Mouse (Mus musculus): ENCODE results near the gene Serpinb1c. TPM values are rescaled to one million over a fixed set of nuclear protein-coding genes. Genes with fewer than 3 reads are reported as not detected.
"Not testable (repeated sequence)": the region's sequence is repeated elsewhere in the genome, so short reads cannot be mapped to it uniquely, and the experiment has no call there.

Serpinb1c gene
- polyA plus RNA-seq, 1 experiment from 2014 or later: not detected

- Histone ChIP-seq H3K4me2 (ENCODE audit: low read length) (no peak overlapping the region), H3K4me1 (ENCODE audit: control insufficient read depth, insufficient read depth, low read length) (no peaks in the 10 kb centered on the region), H3K36me3 (ENCODE audit: control insufficient read depth, insufficient read depth, low read length) (no peaks in the 10 kb centered on the region), H3K9ac (replicated peaks; ENCODE audit: low read length) (no peak overlapping the region), H3K27me3 (ENCODE audit: control insufficient read depth, insufficient read depth, low read length) (no peaks in the 10 kb centered on the region), H3K9me3 (ENCODE audit: control insufficient read depth, low read length) (no peaks in the 10 kb centered on the region), H3K27ac (replicated peaks; ENCODE audit: low read depth, low read length) (no peak overlapping the region), H3K4me3 (replicated peaks; ENCODE audit: low read depth, low read length) (no peak overlapping the region)
- ATAC-seq (ENCODE audit: low FRiP score, low TSS enrichment) (no peak), DNase-seq (no peak)
Measured at GRCm38 (mm10) chr13:32922622-32923021, 24.6 kb upstream of the Serpinb1c start.

DNA sequence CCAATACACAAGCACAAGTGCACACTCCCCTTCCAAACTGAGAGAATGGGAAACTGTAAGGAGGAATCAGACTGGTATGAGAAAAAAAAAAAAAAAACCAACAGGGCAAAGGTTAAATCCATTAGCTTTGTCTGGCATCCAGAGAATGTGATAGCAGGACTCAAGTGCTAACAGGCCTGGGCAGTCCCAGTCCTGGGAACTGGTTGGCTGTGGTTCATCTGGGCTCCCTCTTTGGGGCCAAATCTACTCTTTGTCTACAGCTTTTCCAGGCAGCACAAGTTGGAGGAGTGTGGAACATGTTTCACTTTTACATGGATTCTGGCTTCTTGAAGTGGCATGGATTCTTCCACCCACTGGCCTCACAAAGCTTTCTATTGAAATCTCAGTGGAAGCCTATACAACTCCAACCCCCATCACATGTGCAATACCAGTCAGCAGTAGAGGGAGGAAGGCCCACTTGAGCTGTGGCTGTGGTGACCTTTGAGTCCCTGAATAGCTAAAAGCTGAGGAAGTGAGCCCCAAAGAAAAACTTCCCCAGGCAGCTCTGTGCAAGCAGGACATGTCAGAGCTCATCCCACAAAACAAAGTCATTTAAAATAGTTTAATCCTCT, 14.9 kb upstream of the Serpinb1c start:
- Histone ChIP-seq H3K4me2 (ENCODE audit: low read length) (no peak overlapping the region), H3K4me3 (replicated peaks; ENCODE audit: low read depth, low read length) (no peak overlapping the region), H3K27ac (replicated peaks; ENCODE audit: low read depth, low read length) (no peak overlapping the region), H3K9me3 (ENCODE audit: control insufficient read depth, low read length) (no peaks in the 10 kb centered on the region), H3K9ac (replicated peaks; ENCODE audit: low read length) (no peak overlapping the region), H3K36me3 (ENCODE audit: control insufficient read depth, insufficient read depth, low read length) (no peaks in the 10 kb centered on the region), H3K27me3 (ENCODE audit: control insufficient read depth, insufficient read depth, low read length) (no peaks in the 10 kb centered on the region), H3K4me1 (ENCODE audit: control insufficient read depth, insufficient read depth, low read length) (no peaks in the 10 kb centered on the region)
- DNase-seq: no peak
- no peak for ATAC-seq (ENCODE audit: low FRiP score, low TSS enrichment)

DNA sequence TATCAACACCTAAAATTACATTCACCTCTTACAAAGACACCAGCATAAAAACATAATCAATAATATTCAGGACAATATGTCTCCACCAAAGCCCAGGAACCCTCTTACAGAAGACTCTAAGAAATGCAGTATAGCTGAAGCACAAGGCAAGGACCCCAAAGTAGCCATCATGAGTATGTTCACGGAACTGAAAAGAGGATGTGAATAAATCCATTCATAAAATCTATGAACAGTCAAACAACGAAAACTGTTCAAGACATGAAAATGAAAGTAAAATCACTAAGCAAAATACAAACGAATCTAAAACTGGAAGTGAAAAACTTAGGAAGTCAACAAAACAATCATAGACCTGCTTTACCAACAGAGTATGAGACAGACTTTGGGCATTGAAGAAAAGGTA, 10.2 kb upstream of the Serpinb1c start:
- Histone ChIP-seq H3K9ac (replicated peaks; ENCODE audit: low read length) (no peak overlapping the region), H3K27me3 (ENCODE audit: control insufficient read depth, insufficient read depth, low read length) (no peaks in the 10 kb centered on the region), H3K36me3 (ENCODE audit: control insufficient read depth, insufficient read depth, low read length) (no peaks in the 10 kb centered on the region), H3K4me2 (ENCODE audit: low read length) (no peak overlapping the region), H3K4me1 (ENCODE audit: control insufficient read depth, insufficient read depth, low read length) (no peaks in the 10 kb centered on the region), H3K9me3 (ENCODE audit: control insufficient read depth, low read length) (no peaks in the 10 kb centered on the region), H3K4me3 (replicated peaks; ENCODE audit: low read depth, low read length) (no peak overlapping the region), H3K27ac (replicated peaks; ENCODE audit: low read depth, low read length) (no peak overlapping the region)
- DNase-seq (no peak), ATAC-seq (ENCODE audit: low FRiP score, low TSS enrichment) (no peak)
- WGBS: 87% methylated on average over 3 of the region's 3 CpGs

DNA sequence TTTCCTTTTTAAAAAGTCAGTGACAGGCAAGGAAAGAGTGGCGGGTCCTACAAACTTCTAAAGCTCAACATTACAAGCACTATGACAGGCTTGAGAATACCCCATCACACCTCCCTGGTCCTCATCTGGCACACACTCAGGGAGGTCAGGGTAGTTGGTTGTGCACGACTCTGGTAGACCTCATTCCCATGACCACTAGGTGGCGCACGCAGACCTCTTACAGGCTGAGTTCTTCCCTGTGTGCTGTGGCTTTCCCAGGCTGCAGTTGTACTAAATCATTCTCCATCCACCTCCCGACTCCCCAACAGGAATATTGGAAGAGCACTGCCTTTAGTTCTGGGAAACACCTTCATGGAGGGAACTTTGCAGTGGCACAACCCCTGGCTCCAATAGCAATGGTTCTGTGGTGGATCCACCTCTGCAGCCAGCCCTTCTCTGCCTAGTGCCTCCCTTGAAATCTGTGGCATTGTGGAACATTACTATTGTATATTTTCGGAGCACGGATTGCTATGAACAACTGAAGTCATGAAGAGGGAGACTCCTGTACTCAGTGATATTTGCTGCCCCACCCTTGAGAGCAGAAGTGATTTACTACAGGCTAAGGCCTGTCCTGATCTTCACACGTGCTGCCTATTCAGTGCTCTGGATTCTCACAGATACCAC, 5.3 kb upstream of the Serpinb1c start:
- WGBS: 32% methylated on average over 8 of the region's 8 CpGs
- Histone ChIP-seq H3K4me1 (ENCODE audit: control insufficient read depth, insufficient read depth, low read length) (no peaks in the 10 kb centered on the region), H3K4me2 (ENCODE audit: low read length) (no peak overlapping the region), H3K27me3 (ENCODE audit: control insufficient read depth, insufficient read depth, low read length) (no peaks in the 10 kb centered on the region), H3K36me3 (ENCODE audit: control insufficient read depth, insufficient read depth, low read length) (no peaks in the 10 kb centered on the region), H3K27ac (replicated peaks; ENCODE audit: low read depth, low read length) (no peak overlapping the region), H3K4me3 (replicated peaks; ENCODE audit: low read depth, low read length) (no peak overlapping the region), H3K9me3 (ENCODE audit: control insufficient read depth, low read length) (no peaks in the 10 kb centered on the region), H3K9ac (replicated peaks; ENCODE audit: low read length) (no peak overlapping the region)
- DNase-seq: peak; percentile 96
- ATAC-seq (ENCODE audit: low FRiP score, low TSS enrichment): peak; percentile 87

DNA sequence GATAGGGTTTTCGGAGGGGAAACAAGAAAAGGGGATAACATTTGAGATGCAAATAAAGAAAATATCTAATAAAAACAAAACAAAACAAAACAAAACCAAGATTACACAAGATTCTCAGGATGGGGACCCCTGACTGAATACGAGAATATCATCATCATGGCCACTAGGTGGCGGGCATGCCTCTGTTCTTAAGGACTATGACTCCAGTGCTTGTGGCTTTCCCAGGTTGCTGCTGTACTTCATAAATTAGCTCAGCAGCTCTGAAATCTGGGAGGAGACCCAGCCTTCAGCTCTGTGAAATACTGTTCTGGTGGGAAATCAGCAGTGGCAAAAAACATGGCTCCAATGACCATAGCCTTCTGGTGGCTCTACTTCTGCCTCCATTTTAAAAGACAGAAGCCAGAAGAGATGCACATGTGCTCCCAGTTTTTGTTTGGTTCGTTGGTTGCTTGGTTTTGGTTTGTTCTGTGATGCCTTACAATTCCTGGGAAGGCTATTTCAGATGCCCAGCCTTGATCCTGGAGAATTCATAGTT, 4.5 kb upstream of the Serpinb1c start:
- Histone ChIP-seq H3K4me3 (replicated peaks; ENCODE audit: low read depth, low read length) (no peak overlapping the region), H3K9me3 (ENCODE audit: control insufficient read depth, low read length) (no peaks in the 10 kb centered on the region), H3K27ac (replicated peaks; ENCODE audit: low read depth, low read length) (no peak overlapping the region), H3K9ac (replicated peaks; ENCODE audit: low read length) (no peak overlapping the region), H3K4me1 (ENCODE audit: control insufficient read depth, insufficient read depth, low read length) (no peaks in the 10 kb centered on the region), H3K27me3 (ENCODE audit: control insufficient read depth, insufficient read depth, low read length) (no peaks in the 10 kb centered on the region), H3K4me2 (ENCODE audit: low read length) (no peak overlapping the region), H3K36me3 (ENCODE audit: control insufficient read depth, insufficient read depth, low read length) (no peaks in the 10 kb centered on the region)
- 20% methylated on average over 4 of the region's 4 CpGs for WGBS
- ATAC-seq (ENCODE audit: low FRiP score, low TSS enrichment) (peak; percentile 68; the same call in 1 of the 2 replicates), DNase-seq (peak; percentile 90)

- WGBS: 18% methylated on average over 2 of the region's 2 CpGs
- Histone ChIP-seq H3K4me2 (ENCODE audit: low read length) (no peak overlapping the region), H3K27me3 (ENCODE audit: control insufficient read depth, insufficient read depth, low read length) (no peaks in the 10 kb centered on the region), H3K9ac (replicated peaks; ENCODE audit: low read length) (no peak overlapping the region), H3K4me1 (ENCODE audit: control insufficient read depth, insufficient read depth, low read length) (no peaks in the 10 kb centered on the region), H3K4me3 (replicated peaks; ENCODE audit: low read depth, low read length) (no peak overlapping the region), H3K27ac (replicated peaks; ENCODE audit: low read depth, low read length) (no peak overlapping the region), H3K36me3 (ENCODE audit: control insufficient read depth, insufficient read depth, low read length) (no peaks in the 10 kb centered on the region), H3K9me3 (ENCODE audit: control insufficient read depth, low read length) (no peaks in the 10 kb centered on the region)
- ATAC-seq (ENCODE audit: low FRiP score, low TSS enrichment) (no peak), DNase-seq (peak; percentile 69)
Measured at GRCm38 (mm10) chr13:32900639-32901038, 2.6 kb upstream of the Serpinb1c start.

DNA sequence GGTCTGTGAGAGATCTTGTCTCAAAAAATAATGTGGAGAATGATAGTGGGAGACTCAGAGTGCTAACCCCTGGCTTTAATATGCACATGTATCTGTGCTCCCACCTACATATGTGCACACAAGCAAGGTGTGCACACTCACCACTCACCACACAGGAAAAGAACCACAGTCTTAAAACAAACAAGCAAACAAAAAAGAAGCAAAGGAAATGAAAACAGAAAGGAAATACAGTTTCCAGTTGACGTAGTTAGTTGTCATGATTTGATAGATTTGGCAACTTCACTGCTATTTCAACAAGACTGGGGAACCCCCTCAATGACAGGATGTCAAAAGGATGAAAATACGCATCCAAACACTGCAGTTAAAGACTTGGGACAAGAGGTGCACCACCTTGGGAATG, 1.1 kb upstream of the Serpinb1c start:
- not testable (repeated sequence) for H3K27ac ChIP-seq (replicated peaks; ENCODE audit: low read depth, low read length); H3K4me1 ChIP-seq (ENCODE audit: control insufficient read depth, insufficient read depth, low read length); ATAC-seq (ENCODE audit: low FRiP score, low TSS enrichment); H3K27me3 ChIP-seq (ENCODE audit: control insufficient read depth, insufficient read depth, low read length); DNase-seq; H3K4me3 ChIP-seq (replicated peaks; ENCODE audit: low read depth, low read length); H3K9me3 ChIP-seq (ENCODE audit: control insufficient read depth, low read length); H3K4me2 ChIP-seq (ENCODE audit: low read length); H3K9ac ChIP-seq (replicated peaks; ENCODE audit: low read length); H3K36me3 ChIP-seq (ENCODE audit: control insufficient read depth, insufficient read depth, low read length)
- WGBS: 86% methylated on average over 1 of the region's 2 CpGs

- Histone ChIP-seq H3K4me1 (ENCODE audit: control insufficient read depth, insufficient read depth, low read length) (no peaks in the 10 kb centered on the region), H3K9me3 (ENCODE audit: control insufficient read depth, low read length) (no peaks in the 10 kb centered on the region), H3K36me3 (ENCODE audit: control insufficient read depth, insufficient read depth, low read length) (no peaks in the 10 kb centered on the region), H3K4me2 (ENCODE audit: low read length) (no peak overlapping the region), H3K9ac (replicated peaks; ENCODE audit: low read length) (no peak overlapping the region), H3K4me3 (replicated peaks; ENCODE audit: low read depth, low read length) (no peak overlapping the region), H3K27ac (replicated peaks; ENCODE audit: low read depth, low read length) (no peak overlapping the region), H3K27me3 (ENCODE audit: control insufficient read depth, insufficient read depth, low read length) (no peaks in the 10 kb centered on the region)
- 82% methylated on average over 4 of the region's 4 CpGs for WGBS
- ATAC-seq (ENCODE audit: low FRiP score, low TSS enrichment) (no peak), DNase-seq (no peak)
Measured at GRCm38 (mm10) chr13:32896931-32897330, 1.1 kb downstream of the Serpinb1c start.

- Histone ChIP-seq H3K4me1 (ENCODE audit: control insufficient read depth, insufficient read depth, low read length) (no peaks in the 10 kb centered on the region), H3K27ac (replicated peaks; ENCODE audit: low read depth, low read length) (no peak overlapping the region), H3K9me3 (ENCODE audit: control insufficient read depth, low read length) (no peaks in the 10 kb centered on the region), H3K9ac (replicated peaks; ENCODE audit: low read length) (no peak overlapping the region), H3K36me3 (ENCODE audit: control insufficient read depth, insufficient read depth, low read length) (no peaks in the 10 kb centered on the region), H3K27me3 (ENCODE audit: control insufficient read depth, insufficient read depth, low read length) (no peaks in the 10 kb centered on the region), H3K4me3 (replicated peaks; ENCODE audit: low read depth, low read length) (no peak overlapping the region), H3K4me2 (ENCODE audit: low read length) (no peak overlapping the region)
- ATAC-seq (ENCODE audit: low FRiP score, low TSS enrichment) (no peak), DNase-seq (no peak)
Measured at GRCm38 (mm10) chr13:32884755-32885154, 13.3 kb downstream of the Serpinb1c start.
